26 mouse cellular contexts compared by ENCODE assay signal in genomic region chr12:117318229-117318628, GRCm38 (mm10).
DNase-seq lines count a peak whose midpoint lies in the region; ATAC-seq lines count a peak whose summit lies in the region.
"Had no signal": no experiment of that assay in that cellular context is flagged by ENCODE, and none has a peak within 500 bp of the region (broad histone marks: within the 10 kb centered on the region; RNA-seq: fewer than 3 reads in every experiment).

No protein-coding gene starts in this region.

- H3K27ac ChIP-seq in heart, embryonic 10.5 days = no peak overlapping the region
- H3K27ac ChIP-seq in limb, embryonic 10.5 days = no peak overlapping the region
- H3K27ac ChIP-seq: forebrain, embryonic 12.5 days; hindbrain, embryonic 14.5 days; limb, embryonic 12.5 days; lung, embryonic 15.5 days; neural tube, embryonic 15.5 days had no signal

- H3K4me1 ChIP-seq in heart, embryonic 10.5 days = no peaks in the 10 kb centered on the region
- 0 out of 2 replicates have a peak, but pooled peaks cover 4% of the 10 kb centered on the region for H3K4me1 ChIP-seq in limb, embryonic 10.5 days
- H3K4me1 ChIP-seq: heart, embryonic 12.5 days; limb, embryonic 12.5 days; lung, embryonic 15.5 days; neural tube, embryonic 15.5 days had no signal

- no peak overlapping the region for H3K4me3 ChIP-seq in heart, embryonic 10.5 days
- no peak overlapping the region for H3K4me3 ChIP-seq in limb, embryonic 10.5 days
- H3K4me3 ChIP-seq: erythroblast, embryonic 14.5 days; forebrain, embryonic 12.5 days; heart, embryonic 12.5 days; limb, embryonic 12.5 days; lung, embryonic 15.5 days; neural tube, embryonic 15.5 days had no signal

- peak; percentile 66 for ATAC-seq in common myeloid progenitor, adult 5-6 weeks (replicated peaks; ENCODE audit: low read depth, poor library complexity, severe bottlenecking)
- ATAC-seq in neutrophil, adult 5-6 weeks (ENCODE audit: extremely low read depth, insufficient number of reproducible peaks, low FRiP score, poor library complexity, severe bottlenecking) = 0 out of 2 replicates have a peak, but pooled peaks have one; percentile 24
- ATAC-seq: intestine, postnatal 0 days had no signal

- no peaks in the 10 kb centered on the region for H3K36me3 ChIP-seq in splenic B cell, adult 2 months (ENCODE audit: control insufficient read depth, insufficient read depth, low read length, poor library complexity, severe bottlenecking)
- H3K36me3 ChIP-seq in heart, embryonic 10.5 days = no peaks in the 10 kb centered on the region
- no peaks in the 10 kb centered on the region for H3K36me3 ChIP-seq in limb, embryonic 10.5 days
- H3K36me3 ChIP-seq: forebrain, embryonic 12.5 days; G1E; heart, embryonic 12.5 days; limb, embryonic 12.5 days; lung, embryonic 15.5 days; neural tube, embryonic 15.5 days had no signal

- H3K27me3 ChIP-seq in splenic B cell, adult 2 months (ENCODE audit: control insufficient read depth, insufficient read depth, low read length, poor library complexity, severe bottlenecking) = no peaks in the 10 kb centered on the region; the same call in 1 of the 2 replicates
- no peaks in the 10 kb centered on the region for H3K27me3 ChIP-seq in heart, embryonic 10.5 days (ENCODE audit: insufficient read depth, poor library complexity, severe bottlenecking)
- H3K27me3 ChIP-seq in limb, embryonic 10.5 days (ENCODE audit: low read depth, poor library complexity, severe bottlenecking) = no peaks in the 10 kb centered on the region
- H3K27me3 ChIP-seq: forebrain, embryonic 12.5 days; heart, embryonic 12.5 days; limb, embryonic 12.5 days; lung, embryonic 15.5 days; neural tube, embryonic 15.5 days had no signal

- H3K9me3 ChIP-seq in heart, embryonic 10.5 days = peaks cover 5% of the 10 kb centered on the region; the same call in 1 of the 2 replicates
- no peaks in the 10 kb centered on the region for H3K9me3 ChIP-seq in limb, embryonic 10.5 days (replicated peaks)
- H3K9me3 ChIP-seq: lung, embryonic 15.5 days; neural tube, embryonic 15.5 days had no signal

- DNase-seq in B cell, adult 2 months = peak; percentile 37 to 41
- DNase-seq in splenic B cell, adult 2 months (ENCODE audit: low read depth, low spot score) = peak; percentile 53
- DNase-seq in heart, embryonic 10.5 days (ENCODE audit: low spot score) = no peak
- no peak for DNase-seq in left cerebral cortex, adult 9 months (ENCODE audit: low spot score in 2 of 2)
- no peak for DNase-seq in limb, embryonic 10.5 days (ENCODE audit: low spot score)
- DNase-seq: adrenal gland, postnatal 14 days; cerebellum, adult 11-12 months; cerebellum, adult 9-11 months; gastrocnemius, postnatal 25 days; heart, adult 18-20 months; kidney, adult 9 months; kidney, postnatal 10 days; lung, postnatal 36 days; midbrain, embryonic 14.5 days; thymus, postnatal 36 days had no signal

- WGBS in heart, embryonic 10.5 days = 85% methylated on average over 3 of the region's 3 CpGs
- 81% methylated on average over 3 of the region's 3 CpGs for WGBS in limb, embryonic 10.5 days

Comparison
In these comparisons a context has a peak if more than half of its experiments do, and no peak if none do; other contexts are left out.
1. DNase-seq: peak in B cell, adult 2 months (2 of 2) and splenic B cell, adult 2 months (single experiment); none in heart, embryonic 10.5 days (single experiment), left cerebral cortex, adult 9 months (0 of 2) and limb, embryonic 10.5 days (single experiment).